Mouse (Mus musculus) gastrocnemius, adult 2 months (tissue): ENCODE results near the gene Sephs2. TPM values are rescaled to one million over a fixed set of nuclear protein-coding genes. Genes with fewer than 3 reads are reported as not detected.
"Not testable (repeated sequence)": the region's sequence is repeated elsewhere in the genome, so short reads cannot be mapped to it uniquely, and the experiment has no call there.

Source experiments
- DNase-seq: peaks from one replicate; pipeline ENCODE4 v3.0.0; 2022
- H3K27ac ChIP-seq: fragments of 200-600 bp; 2 replicates; pipeline ENCODE4 v1.8.1; 2022; ENCODE audit warnings: mild to moderate bottlenecking
- H3K4me3 ChIP-seq: fragments of 200-600 bp; 2 replicates; pipeline ENCODE4 v1.8.1; 2022; ENCODE audit warnings: mild to moderate bottlenecking, moderate library complexity
- CTCF ChIP-seq: fragments of 200-600 bp; IDR thresholded peaks from 2 replicates; pipeline ENCODE4 v1.8.1; 2022; ENCODE audit warnings: antibody characterized with exemption, mild to moderate bottlenecking, moderate library complexity
- intact Hi-C: fragments of 180-260 bp; cut with DNase I; formaldehyde crosslinking; loops from one replicate; pipeline ENCODE4 v1.15.1; 2025
- total RNA-seq, 2 experiments: library from RNA; stranded (reverse); gene quantifications; 2 replicates each; pipeline ENCODE4 v1.2.3; 2021

Sephs2 gene
- total RNA-seq, 2 experiments from 2014 or later, result 30.1 to 36.3 TPM

DNA sequence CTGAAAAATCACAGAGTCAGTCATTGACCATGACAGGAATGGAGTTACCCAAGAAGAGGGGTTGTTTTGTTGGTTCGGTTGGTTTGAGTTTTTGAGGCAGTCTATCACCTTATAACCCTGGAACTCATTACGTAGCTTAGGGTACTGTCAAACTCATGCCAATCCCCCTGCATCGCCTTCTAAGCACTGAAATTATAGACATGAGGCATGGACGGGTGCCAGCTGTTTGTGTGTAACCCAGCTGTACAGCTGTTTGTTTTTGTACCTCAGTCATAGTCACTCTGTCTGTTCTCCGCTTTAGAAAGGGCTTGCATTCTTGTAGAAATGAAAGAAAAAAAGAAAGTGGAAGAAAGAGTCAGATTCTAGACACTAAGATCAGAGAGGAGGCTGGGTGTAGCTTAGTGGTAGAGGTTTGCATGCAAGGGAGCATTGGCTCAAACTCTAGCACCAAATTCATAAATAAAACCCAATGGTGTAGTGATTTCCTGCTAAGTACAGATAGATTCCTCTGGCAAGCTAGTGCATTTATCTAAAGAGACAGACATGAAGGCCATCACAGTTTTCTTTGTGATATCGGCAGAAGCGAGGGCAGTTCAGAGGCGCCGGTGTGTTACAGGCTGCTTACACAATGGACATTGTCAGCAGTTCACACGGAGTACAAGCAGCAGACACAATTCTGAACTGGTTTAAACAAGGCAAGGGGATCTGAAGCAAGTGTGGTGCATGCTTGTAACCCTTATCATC is 11.5 kb downstream of the Sephs2 start:
- intact Hi-C loops, result no loop called here
- TF ChIP-seq CTCF, result no peak
- no peak overlapping the region for H3K4me3 ChIP-seq
- DNase-seq, result no peak
- H3K27ac ChIP-seq, result no peak overlapping the region

DNA sequence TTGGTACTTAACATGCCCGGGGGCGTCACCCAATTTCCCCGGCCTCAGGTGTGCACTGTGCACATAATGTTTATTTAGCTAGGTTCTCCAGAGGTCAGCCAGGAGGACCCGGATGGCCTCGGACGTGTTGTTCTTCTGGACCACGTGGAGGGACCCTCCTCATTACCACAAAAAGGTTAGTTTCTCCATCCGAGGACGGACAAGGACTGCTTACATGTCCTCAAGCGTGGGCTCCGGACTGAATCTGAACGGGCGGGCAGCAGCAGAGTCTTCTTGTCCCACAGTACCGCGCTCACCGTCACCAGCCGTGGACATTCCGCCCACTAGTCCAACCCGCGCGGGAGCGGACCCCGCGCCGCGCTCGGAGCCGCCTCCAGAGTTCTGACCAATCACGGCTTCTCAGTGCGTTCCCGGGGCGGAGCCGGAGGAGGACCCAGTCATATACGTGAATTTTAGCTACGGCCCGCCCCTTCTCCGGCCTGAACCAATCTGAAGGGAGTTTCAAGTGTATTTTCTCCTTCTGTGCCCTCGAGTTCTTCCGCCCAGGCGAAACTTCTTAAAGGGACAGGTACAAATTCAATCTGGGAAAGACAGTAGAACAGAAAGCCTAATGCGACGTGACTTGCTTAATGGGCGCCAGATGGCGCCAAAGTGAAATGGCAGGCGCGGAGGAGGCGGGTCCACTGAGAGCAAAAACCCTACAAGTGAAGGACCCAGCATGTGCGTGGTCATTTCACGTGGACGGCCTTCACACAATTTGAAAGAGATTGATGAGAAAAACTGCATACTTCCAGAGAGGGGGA is 13.3 kb downstream of the Sephs2 start, which contains the start of gene Dctpp1:
Dctpp1 (minus strand) TSS at position 401 of the 803 bp plus-strand sequence.
- peak; percentile 85 for TF ChIP-seq CTCF

DNA sequence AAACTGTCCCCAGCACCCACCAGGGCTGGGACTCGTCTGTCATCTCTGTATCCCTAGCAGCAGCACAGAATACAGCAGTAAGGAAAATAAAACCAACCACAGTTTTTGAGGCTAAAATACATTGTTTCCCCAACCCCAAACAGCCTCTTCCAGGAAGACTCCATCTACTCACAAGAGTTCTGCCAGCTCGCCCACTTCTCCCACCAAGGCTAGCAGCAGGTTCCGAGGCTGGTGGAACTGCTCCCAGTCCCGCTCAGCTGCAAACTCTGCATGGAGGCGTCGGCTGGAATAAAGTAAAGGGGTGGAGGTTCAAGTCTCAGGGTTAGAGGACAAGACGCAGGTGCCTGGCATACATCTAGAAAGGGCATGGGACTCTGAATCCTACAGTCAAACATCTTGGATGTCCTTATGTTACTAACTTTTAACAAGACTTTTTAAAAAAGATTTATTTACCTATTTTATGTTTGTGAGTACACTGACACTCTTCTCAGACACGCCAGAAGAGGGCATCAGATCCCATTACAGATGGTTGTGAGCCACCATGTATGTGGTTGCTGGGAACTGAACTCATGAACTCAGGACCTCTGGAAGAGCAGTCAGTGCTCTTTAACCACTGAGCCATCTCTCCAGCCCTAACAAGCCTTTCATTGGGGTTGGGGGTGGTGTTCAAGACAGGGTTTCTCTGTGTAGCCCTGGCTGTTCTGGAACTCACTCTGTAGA is 14.5 kb downstream of the Sephs2 start:
- DNase-seq, result no peak
- no peak overlapping the region for H3K27ac ChIP-seq
- TF ChIP-seq CTCF, result no peak
- intact Hi-C loops, result no loop called here
- H3K4me3 ChIP-seq, result peak overlapping the region; percentile 75

More for the DNA sequence above, 13.3 kb downstream of the Sephs2 start, which contains the start of gene Dctpp1:
- peak; percentile 98 for DNase-seq
- intact Hi-C loops, result loop anchor here (2.0 kb wide), 1 partner anchor 16 kb away; no protein-coding TSS in a partner anchor
- peak within 1 kb of the TSS; percentile 89 for H3K27ac ChIP-seq
- peak within 1 kb of the TSS; percentile 75 for H3K4me3 ChIP-seq

DNA sequence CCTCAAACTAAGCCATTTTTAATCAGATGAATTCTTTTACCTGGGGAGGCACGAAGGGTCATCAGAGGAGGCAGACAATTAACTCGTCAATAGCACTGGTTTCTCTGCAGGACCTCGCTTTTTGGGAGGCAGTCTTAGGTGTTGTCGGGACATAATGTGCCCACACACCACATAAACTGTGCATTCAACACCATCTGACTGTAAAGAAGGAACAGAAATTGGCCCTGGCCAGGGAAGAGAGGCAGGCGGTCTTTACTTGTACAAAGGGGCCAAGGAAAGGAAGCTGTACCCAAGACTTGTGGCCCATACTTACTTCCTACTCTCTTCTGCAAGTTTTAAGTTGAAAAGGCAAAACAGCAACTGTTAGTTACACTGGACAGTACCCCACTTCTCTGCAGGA is 17.3 kb downstream of the Sephs2 start:
- Histone ChIP-seq H3K4me3 (no peak overlapping the region), H3K27ac (no peak overlapping the region)
- intact Hi-C loops, result no loop called here
- TF ChIP-seq CTCF, result no peak
- DNase-seq, result no peak

DNA sequence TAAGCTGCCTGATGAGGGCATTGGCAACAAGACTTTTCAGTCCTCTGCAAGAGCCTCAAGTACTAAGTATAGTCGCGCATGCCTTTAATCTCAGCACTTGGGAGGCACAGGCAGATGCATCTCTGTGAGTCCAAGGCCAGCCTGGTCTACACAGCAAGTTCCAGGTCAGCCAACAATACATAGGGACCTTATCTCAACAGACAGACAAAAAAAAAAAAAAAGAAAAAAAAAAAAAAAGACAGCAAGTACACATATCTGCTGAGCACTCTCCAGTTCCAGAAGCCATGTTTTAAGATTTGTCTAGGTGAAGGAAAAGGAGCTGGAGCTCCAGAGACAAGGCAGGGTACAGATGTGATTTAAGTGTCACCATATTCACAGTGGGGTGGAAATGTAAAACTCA is 17.9 kb downstream of the Sephs2 start:
- intact Hi-C loops, result no loop called here
- Histone ChIP-seq H3K4me3 (no peak overlapping the region), H3K27ac (no peak overlapping the region)
- no peak for TF ChIP-seq CTCF
- no peak for DNase-seq

DNA sequence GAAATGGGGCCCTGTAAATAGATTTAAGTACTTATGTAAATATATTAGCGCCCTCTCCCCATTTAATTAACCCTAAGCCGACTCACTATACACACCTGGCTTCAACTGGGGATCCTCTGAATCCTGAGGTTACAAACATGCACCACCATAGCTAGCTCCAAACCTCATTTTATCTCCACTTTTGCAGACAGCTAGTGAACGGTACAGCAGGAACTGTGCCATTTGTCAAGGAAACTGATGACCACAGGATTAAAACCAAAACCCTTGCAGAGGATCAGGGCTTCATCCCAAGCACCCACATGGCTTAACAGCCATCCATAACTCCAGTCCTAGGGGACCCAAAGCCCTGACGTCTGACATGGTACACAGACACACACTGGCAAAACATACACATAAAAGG is 18.8 kb downstream of the Sephs2 start:
- intact Hi-C loops, result no loop called here
- Histone ChIP-seq H3K27ac (peak overlapping the region; percentile 95), H3K4me3 (peak overlapping the region; percentile 71)
- DNase-seq, result no peak
- TF ChIP-seq CTCF, result no peak

DNA sequence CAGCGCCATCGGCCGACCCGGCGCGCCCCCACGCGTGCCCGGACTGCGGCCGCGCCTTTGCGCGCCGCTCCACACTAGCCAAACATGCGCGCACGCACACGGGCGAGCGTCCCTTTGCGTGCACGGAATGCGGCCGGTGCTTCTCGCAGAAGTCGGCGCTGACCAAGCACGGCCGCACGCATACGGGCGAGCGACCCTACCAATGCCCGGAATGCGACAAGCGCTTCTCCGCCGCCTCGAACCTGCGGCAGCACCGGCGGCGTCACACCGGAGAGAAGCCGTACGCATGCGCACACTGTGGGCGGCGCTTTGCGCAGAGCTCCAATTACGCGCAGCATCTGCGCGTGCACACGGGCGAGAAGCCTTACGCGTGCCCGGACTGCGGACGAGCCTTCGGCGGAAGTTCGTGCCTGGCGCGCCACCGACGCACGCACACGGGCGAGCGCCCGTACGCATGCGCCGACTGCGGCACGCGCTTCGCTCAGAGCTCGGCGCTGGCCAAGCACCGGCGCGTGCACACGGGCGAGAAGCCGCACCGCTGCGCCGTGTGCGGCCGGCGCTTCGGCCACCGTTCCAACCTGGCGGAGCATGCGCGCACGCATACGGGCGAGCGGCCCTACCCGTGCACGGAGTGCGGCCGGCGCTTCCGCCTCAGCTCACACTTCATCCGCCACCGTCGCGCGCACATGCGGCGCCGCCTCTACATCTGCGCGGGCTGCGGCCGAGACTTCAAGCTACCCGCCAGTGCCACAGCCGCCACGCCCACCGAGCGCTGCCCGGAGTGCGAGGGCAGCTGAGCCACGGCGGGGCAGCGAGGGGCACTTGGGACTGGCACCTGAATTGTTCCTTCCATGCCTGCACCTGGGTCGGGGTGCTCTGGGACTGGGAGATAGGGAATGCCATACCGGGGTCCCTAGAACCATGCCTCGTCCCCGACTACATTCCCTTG is 19.8 kb downstream of the Sephs2 start:
- peak overlapping the region; percentile 95 for H3K27ac ChIP-seq
- no peak for TF ChIP-seq CTCF
- intact Hi-C loops, result no loop called here
- peak; percentile 97 for DNase-seq
- H3K4me3 ChIP-seq, result peak overlapping the region; percentile 71

DNA sequence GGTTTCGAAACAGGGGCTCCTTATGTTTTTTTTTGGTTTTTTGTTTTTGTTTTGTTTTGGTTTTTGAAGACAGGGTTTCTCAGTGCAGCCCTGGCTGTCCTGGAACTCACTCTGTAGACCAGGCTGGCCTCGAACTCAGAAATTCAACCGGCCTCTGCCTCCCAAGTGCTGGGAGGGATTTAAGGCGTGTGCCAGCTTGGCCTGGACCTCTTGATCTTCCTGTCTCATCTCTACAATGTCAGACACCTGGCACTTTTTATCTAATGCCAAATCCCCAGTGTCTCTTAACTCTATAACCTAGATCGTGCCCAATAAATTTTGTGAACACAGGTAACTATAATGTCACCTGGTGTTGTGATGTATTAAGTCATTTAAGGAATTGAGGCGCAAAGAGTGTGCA is 20.5 kb downstream of the Sephs2 start:
- Histone ChIP-seq H3K4me3 (peak overlapping the region; percentile 71), H3K27ac (peak overlapping the region; percentile 95)
- DNase-seq, result no peak
- no peak for TF ChIP-seq CTCF
- intact Hi-C loops, result no loop called here

DNA sequence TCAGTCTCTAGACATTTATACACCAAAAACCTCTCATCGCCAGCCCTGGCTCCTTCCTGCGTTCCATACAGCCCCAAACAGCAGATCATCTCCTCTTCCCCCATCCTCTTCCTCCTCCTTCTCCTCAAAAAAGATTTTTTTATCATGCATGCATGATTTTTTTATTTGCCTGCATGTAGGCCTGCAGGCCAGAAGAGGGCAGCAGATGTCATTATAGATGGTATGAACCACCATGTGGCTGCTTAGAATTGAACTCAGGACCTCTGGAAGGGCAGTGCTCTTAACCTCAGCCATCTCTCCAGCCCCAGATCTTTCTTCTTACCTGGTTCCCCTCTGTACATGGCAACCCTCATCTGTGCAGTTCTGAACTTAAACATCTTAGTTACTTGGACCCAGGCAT is 21.4 kb downstream of the Sephs2 start:
- TF ChIP-seq CTCF, result peak; percentile 54
- intact Hi-C loops, result no loop called here
- DNase-seq, result no peak
- H3K4me3 ChIP-seq, result no peak overlapping the region
- H3K27ac ChIP-seq, result 0 out of 2 replicates have a peak overlapping the region, but pooled peaks have one; percentile 4

DNA sequence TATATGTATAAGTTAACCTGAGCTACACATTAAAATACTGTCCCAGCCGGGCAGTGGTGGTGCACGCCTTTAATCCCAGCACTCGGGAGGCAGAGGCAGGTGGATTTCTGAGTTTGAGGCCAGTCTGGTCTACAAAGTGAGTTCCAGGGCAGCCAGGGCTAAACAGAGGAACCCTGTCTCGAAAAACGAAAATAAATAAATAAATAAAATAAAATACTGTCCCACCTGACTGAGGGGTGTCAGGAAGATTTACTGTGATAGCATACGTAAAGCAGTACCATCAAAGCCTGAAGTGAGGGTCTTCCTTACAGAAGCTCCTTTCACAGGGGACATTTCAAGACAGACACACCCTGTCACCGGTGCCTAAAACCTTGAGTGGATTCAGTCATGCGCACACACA is 23.3 kb downstream of the Sephs2 start:
- intact Hi-C loops, DNase-seq, H3K4me3 ChIP-seq, H3K27ac ChIP-seq: not testable (repeated sequence)

DNA sequence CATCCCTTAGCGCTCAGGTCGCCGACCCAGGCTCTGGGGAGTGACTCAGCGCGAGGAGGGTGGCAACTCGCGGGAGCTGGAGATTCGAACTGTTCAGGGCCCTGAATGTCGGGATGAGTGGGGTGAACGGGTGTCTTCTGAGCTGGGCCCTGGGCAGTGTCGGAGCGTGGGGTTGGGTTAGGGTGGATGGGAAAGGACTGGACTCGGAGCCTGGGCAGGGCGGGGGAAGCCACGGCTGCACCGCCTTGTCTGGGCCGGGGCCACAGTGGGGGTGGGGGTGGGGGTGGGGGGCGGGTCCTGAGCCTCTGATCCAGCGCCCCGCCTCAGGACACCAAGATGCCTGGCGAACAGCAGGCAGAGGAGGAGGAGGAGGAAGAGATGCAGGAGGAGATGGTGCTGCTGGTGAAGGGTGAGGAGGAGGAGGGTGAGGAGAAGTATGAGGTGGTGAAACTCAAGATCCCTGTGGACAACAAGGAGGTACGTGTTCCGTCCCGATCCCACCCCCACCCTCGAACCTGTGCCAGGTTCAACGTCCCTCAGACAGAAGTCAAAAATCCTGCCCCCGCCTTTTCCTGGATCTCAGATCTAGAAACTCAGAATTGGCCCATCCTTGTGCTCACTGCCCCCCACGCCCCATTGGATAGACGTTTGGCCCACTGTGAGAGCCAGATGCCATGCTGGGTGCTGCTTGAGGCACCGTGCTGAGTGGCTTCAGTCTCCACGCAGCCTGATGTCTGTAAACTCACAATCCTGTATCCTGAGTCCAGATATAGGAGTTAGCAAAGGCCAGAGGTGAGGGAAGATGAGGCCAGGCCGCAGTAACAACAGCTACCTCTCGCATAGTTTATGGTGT is 29.0 kb downstream of the Sephs2 start:
- H3K27ac ChIP-seq, result peak overlapping the region; percentile 94
- peak overlapping the region; percentile 79 for H3K4me3 ChIP-seq
- no peak for TF ChIP-seq CTCF
- peak; percentile 75 for DNase-seq
- intact Hi-C loops, result no loop called here
